Mouse (Mus musculus) brain, embryonic 18.5 days (tissue): ENCODE measurements around the gene Tacr1.
"Not testable (repeated sequence)": the region's sequence is repeated elsewhere in the genome, so short reads cannot be mapped to it uniquely, and the experiment has no call there.

ENCODE experiments used
- DNase-seq: peaks from one replicate; pipeline ENCODE4 v3.0.0-alpha.2; 2012; ENCODE audit warnings: low read depth, low spot score

Tacr1 gene

GRCm38 (mm10) chr6:82401595-82402451 is at the start of gene Tacr1:
Gene Tacr1 (plus strand): TSS chr6:82402334.
- peak; percentile 56 for DNase-seq

GRCm38 (mm10) chr6:82376144-82376543 is 26.0 kb upstream of the Tacr1 start:
- no peak for DNase-seq

DNA sequence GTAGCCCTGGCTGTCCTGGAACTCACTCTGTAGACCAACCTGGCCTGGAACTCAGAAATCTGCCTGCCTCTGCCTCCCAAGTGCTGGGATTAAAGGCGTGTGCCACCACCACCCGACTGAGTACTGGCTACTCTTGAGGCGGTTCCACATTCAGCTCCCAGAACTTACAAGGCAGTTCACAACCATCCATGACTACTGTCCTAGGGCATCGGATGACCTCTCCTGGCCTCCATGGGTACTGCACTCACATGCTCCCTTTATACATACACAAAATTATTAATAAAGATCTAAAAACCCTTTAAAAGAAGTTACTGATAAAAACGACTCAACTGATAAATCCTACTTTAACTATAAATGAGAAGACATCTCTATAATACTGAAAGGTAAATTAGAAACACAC is 18.6 kb upstream of the Tacr1 start:
- no peak for DNase-seq

GRCm38 (mm10) chr6:82402501-82403495 is 664 bp downstream of the Tacr1 start:
- DNase-seq: peak; percentile 12

GRCm38 (mm10) chr6:82418367-82418766 is 16.2 kb downstream of the Tacr1 start:
- DNase-seq: no peak

- DNase-seq: peak; percentile 20
Observed at GRCm38 (mm10) chr6:82420222-82420621, 18.1 kb downstream of the Tacr1 start.

GRCm38 (mm10) chr6:82428890-82429289 is 26.8 kb downstream of the Tacr1 start:
- no peak for DNase-seq

- DNase-seq: no peak
Observed at GRCm38 (mm10) chr6:82429766-82430165, 27.6 kb downstream of the Tacr1 start.

DNA sequence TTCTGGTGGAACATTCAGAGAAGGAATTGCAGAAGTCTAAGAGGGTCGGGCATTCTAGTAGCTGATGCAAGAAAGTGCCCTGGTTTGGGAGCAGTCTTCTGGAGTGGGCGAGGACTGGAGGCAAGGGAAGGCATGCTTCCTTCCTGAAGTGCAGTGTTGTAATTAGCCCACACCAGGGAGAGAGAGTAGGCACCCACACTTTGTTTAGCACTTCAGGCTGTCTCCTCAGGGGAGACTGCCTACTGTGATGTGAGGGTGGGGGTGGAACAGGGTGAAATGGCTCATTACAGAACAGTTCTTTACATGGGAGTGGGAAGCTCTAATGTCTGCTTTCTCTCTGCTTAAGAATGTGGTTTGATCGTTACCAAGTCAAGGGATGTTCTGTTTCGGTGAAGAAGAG is 35.0 kb downstream of the Tacr1 start:
- DNase-seq: no peak

DNA sequence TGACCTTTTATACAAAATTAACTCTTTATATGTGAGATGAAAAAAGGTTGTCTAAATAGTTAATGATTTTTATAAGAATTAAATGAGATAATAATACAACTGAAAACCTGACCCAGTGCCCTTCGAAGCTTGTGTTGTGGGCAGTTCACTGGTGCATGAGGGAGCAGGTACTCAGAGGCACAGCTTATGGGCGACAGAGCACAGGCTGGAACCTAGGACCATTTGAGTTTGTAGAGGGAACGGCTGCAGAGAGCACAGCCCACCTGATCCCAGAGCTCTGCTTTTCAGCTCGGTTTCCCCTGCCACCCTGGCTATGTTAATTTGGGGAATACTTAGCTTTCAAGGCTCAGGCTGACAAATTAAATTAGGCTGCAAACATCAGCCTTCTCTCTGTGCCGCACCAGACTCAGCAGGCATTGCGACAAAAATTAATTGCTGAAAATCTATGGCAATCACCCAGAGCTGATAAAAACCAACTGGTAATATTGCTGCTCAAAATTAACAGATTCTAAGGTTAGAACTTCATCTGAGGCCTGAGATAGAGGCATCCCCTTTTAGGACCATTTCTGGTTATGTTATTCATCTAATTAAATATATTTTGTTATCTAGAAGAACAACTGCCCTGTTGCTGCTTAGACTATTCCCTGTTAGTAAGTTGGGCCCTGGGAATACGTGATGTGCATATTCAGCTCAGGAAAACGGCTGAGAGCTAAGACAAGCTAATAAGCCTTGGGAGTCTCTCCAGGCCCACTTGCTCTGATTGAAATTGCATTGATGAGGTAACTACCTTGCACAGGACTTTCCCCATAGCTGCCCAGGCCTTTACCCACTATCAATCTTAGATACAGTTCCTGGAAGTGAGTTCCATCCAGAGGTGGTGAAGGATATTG is 50.3 kb downstream of the Tacr1 start:
- DNase-seq: not testable (repeated sequence)

DNA sequence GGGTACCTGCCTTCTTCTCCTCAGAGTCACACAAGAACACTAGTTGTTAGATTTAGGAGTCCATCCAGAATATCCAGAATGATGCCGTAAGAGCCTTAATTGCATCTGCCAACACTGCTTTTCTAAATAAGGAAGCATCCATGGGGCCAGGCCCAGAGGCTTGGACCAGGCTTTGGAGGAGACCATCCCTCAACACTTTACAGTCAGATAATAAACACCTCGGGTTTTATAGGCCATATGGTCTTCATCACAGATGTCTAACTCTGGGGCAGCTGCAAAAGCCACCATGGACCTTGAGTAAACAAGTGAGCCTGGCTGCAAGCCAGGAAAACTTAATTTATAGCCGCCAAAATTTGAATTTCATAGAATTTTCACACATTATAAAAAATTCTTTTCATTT is 53.1 kb downstream of the Tacr1 start:
- DNase-seq: no peak

GRCm38 (mm10) chr6:82457163-82457763 is 55.1 kb downstream of the Tacr1 start:
- no peak for DNase-seq

DNA sequence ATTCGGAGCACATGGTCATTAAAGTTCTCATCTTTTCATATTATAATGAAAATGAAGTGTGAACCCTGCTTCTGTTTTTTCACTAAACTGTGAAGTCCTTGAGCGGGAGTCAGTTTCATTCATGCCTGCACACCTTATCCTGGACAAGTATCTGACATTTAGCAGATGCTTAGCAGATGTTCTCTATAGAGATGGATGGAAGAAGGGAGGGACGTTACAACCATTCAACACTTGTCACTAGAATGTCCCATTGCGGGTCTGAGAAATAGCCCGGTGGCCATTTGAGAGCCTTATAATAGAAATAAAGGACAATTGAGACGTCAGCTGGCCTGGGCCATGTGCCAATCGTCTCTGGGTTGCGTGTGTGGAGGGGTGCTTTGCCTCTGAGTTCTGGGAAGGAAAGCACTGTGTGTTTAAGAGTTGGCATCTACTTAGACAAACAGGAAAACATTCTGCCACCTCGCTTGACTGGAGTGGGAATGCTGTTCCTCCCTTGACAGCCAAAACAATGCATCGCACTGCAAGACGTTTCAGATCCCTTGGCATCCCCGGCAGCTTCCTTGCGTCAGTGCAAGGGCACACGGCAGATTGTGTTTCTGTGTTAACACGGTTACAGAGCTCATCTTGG is 56.7 kb downstream of the Tacr1 start:
- DNase-seq: peak; percentile 20

- no peak for DNase-seq
Observed at GRCm38 (mm10) chr6:82463171-82463570, 61.0 kb downstream of the Tacr1 start.

- DNase-seq: no peak
Observed at GRCm38 (mm10) chr6:82474477-82474876, 72.3 kb downstream of the Tacr1 start.

DNA sequence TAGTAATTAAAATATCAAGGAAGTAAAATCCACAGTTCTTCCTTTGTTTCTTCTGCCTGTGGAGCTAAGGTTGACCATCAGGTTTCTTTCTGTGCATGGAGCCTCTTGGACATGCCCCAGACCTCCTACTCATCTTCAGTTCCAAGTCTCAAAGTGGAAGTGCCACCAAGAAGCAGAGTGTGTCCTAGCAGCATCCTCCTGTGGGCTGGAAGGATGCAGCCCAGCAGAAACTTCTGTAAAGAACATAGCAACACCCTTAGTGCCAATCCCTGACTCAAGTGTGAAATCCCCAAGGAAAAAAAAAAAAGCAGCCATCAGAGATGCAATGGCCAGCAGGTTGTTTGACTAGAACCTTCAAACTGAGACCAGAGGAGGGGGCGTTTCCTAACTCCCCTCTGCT is 81.7 kb downstream of the Tacr1 start:
- DNase-seq: no peak

GRCm38 (mm10) chr6:82494481-82494880 is 92.3 kb downstream of the Tacr1 start:
- DNase-seq: no peak

- no peak for DNase-seq
Observed at GRCm38 (mm10) chr6:82510843-82511416, 108.8 kb downstream of the Tacr1 start.

DNA sequence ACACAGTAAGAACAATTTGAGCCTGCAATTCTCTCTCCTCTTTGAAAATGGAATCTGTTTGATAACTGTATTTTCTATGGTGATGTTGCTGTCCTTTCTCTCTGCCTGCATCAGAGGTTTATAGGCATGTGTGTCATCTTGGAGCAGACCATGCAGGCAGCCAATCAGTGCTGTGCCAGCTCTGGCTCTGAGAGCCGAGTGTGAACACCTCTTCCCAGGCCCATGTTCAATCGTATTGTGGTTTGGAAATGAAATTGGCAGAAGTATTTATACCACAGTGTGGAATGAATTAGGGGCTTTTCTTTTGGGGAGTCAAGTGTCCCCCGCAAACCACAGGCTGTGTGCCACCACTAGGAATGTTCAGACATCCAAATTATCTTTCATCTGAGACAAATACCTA is 117.5 kb downstream of the Tacr1 start:
- no peak for DNase-seq

DNA sequence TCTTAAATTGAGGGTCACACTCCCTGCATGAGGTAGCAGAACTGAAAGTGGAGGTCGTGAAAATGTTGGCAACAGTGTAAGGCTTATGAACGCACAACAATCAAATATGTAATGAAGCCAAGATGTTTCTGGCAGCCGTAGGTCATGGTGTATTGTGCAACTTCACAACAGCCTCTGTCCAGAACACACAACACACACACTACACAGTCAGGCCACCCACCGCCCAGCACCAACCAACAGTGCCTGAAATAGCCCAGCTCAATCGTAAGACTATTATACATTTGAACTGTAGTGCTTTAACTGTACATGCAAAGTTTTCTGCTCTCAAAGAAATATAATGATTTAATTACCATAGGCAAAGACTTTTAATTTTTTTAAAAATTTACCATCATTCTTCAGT is 120.4 kb downstream of the Tacr1 start:
- no peak for DNase-seq
